Mouse (Mus musculus) thymus, adult 2 months (tissue): ENCODE measurements around the gene Cbx8. TPM values are rescaled to one million over a fixed set of nuclear protein-coding genes. Genes with fewer than 3 reads are reported as not detected.

Source experiments
- DNase-seq: peaks from one replicate; pipeline ENCODE4 v3.0.0; 2021
- H3K27ac ChIP-seq: fragments of 200-500 bp; 2 replicates; pipeline ENCODE4 v1.5.1; 2012; ENCODE audit warnings: low read length, control low read depth; ENCODE audit not compliant: control insufficient read depth, insufficient read depth
- H3K27me3 ChIP-seq: fragments of 200-500 bp; 2 replicates; pipeline ENCODE4 v1.6.1; 2012; ENCODE audit warnings: mild to moderate bottlenecking, low read length, moderate library complexity, mixed read lengths; ENCODE audit not compliant: control insufficient read depth, insufficient read depth
- H3K36me3 ChIP-seq: fragments of 200-500 bp; 2 replicates; pipeline ENCODE4 v1.6.1; 2012; ENCODE audit warnings: mild to moderate bottlenecking, low read length, moderate library complexity; ENCODE audit not compliant: control insufficient read depth, insufficient read depth
- H3K4me1 ChIP-seq: fragments of 200-500 bp; replicated peaks from 2 replicates; pipeline ENCODE4 v1.6.1; 2012; ENCODE audit warnings: low read length; ENCODE audit not compliant: control insufficient read depth, insufficient read depth
- H3K4me3 ChIP-seq: fragments of 200-500 bp; 2 replicates; pipeline ENCODE4 v1.5.1; 2012; ENCODE audit warnings: mild to moderate bottlenecking, low read length, control low read depth, moderate library complexity; ENCODE audit not compliant: control insufficient read depth, insufficient read depth
- CTCF ChIP-seq: fragments of 200-500 bp; IDR thresholded peaks from 2 replicates; pipeline ENCODE4 v1.5.1; 2012; ENCODE audit warnings: mild to moderate bottlenecking, control low read depth, low read length, moderate library complexity, borderline replicate concordance; ENCODE audit not compliant: control insufficient read depth, poor library complexity, insufficient read depth; ENCODE audit errors: extremely low read depth
- POLR2A ChIP-seq: fragments of 200-500 bp; IDR thresholded peaks from 2 replicates; pipeline ENCODE4 v1.6.1; 2012; ENCODE audit warnings: mild to moderate bottlenecking, low read length, control low read depth, moderate library complexity; ENCODE audit not compliant: control insufficient read depth, poor library complexity, insufficient read depth; ENCODE audit errors: extremely low read depth
- WGBS: fragments of 180-500 bp; shearing (Covaris S2); methylation state at CpG from one replicate; pipeline ENCODE4 v1.1.7; 2018; 5-methylcytosine and 5-hydroxymethylcytosine counted together
- polyA plus RNA-seq: library from polyadenylated mRNA; depleted of rRNA; stranded (reverse); fragments of >200 nt; gene quantifications from 2 replicates; pipeline ENCODE4 v1.2.3, GENCODE M21; 2012

Gene Cbx8
- polyA plus RNA-seq, 1 experiment = 8.2 TPM

DNA sequence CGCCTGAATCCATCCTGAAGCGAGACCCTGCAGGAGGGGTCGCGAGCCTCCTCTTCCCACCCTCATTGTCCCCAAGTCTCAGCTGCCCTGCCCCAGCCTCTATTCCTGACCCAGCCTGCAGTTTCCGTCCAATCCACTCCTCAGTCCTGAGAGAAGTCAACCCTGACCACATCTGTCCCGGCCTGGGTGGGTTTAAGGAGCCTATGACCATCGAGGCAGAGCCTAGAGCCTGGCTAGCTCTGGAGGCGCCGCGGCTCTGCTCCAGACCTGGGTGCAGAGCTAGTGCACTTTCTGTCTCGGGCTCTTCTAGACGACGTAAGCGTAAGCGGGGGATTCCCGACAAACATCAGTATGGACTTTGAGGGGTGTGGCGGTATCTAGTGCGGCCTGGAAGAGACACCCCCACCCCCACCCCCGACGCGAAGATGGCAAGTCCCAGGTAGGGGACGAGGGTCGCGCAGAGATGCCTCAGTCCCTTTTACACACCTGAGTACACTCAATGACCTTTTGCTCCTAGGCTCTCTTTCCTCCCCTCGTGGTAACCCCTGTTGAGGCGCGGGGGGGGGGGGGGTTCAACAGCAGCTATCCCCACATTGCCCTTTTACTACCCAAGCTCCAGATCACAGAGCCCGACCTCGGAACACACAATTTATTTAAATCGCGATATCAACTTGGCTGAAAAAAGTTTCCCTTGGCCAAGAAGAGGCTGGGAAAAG is 1.1 kb upstream of the Cbx8 start:
- Histone ChIP-seq H3K27ac (no peak overlapping the region), H3K4me3 (peak overlapping the region; percentile 61), H3K4me1 (peaks cover 30% of the 10 kb centered on the region), H3K36me3 (peaks cover 7% of the 10 kb centered on the region), H3K27me3 (peaks cover 43% of the 10 kb centered on the region; the same call in 1 of the 2 replicates)
- DNase-seq = no peak
- TF ChIP-seq CTCF = no peak
- TF ChIP-seq POLR2A = no peak
- 4% methylated on average over 31 of the region's 31 CpGs for WGBS

DNA sequence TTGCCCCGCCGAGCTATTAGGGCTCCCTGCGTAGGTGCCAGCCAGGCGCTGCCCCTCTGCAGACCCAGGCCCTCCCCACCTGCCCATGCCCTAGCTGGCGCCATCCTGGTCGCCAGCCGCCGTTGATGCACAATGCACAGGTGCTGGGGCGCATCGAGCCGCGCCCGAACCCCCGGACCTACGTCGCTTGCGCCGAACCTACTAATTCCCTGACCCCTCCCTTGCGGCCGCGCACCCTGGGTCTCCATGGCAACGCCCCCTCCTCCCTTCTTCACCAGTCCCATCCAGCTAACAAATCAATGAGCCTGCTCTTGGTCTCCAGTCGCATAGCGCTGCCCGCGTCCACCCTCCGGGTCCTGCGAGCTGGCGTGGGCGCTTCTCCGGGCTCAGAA is 552 bp upstream of the Cbx8 start:
- 0% methylated on average over 31 of the region's 31 CpGs for WGBS

DNA sequence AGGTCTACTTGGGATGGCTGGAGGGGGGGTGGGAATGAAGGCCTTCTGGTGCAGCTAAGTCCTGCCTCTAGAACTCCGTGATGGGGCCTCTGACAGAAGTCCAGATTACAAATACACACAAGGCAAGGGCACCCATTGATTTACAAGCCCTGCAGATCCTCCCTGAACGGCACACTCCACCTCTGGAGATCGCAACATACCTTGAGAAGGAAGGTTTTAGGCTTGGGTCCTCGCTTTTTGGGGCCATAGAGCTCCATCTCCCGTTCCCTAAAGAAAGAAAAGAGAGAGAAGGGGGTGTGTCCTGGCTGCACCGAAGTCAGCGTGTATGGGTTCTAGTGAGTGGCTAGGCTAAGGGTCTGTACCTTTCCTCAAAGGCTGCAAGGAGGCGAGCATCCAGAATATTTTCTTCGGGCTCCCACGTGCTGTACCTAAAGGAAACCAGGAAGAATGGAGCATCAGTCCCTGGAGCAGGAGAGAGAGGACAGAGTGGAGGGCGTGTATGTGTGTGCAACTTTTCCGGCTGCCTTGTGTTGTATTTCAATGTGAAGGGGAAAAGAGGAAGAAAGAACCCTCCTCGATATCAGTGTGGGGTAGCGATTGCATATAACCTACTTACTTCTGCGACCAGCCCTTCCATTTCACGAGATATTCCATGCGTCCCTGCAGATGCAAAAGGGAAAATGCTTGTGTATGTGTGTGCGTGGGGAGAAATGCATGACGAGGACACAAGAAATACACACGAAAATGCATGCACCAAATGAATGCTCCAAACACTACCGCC is 847 bp downstream of the Cbx8 start:
- TF ChIP-seq POLR2A = no peak
- no peak for TF ChIP-seq CTCF
- H3K4me3 ChIP-seq = peak overlapping the region; percentile 77
- H3K27ac ChIP-seq = no peak overlapping the region
- peaks cover 32% of the 10 kb centered on the region for H3K27me3 ChIP-seq
- H3K36me3 ChIP-seq = peaks cover 7% of the 10 kb centered on the region
- 22% methylated on average over 21 of the region's 21 CpGs for WGBS
- DNase-seq = no peak
- H3K4me1 ChIP-seq = peaks cover 24% of the 10 kb centered on the region

More for the DNA sequence above, 552 bp upstream of the Cbx8 start:
- Histone ChIP-seq H3K4me1 (peaks cover 24% of the 10 kb centered on the region), H3K36me3 (peaks cover 7% of the 10 kb centered on the region), H3K27ac (no peak overlapping the region), H3K4me3 (peak overlapping the region; percentile 61), H3K27me3 (peaks cover 38% of the 10 kb centered on the region; the same call in 1 of the 2 replicates)
- no peak for DNase-seq
- TF ChIP-seq CTCF = 0 out of 2 replicates have a peak, but pooled peaks have one; percentile 16
- TF ChIP-seq POLR2A = peak; percentile 8; the same call in 1 of the 2 replicates

DNA sequence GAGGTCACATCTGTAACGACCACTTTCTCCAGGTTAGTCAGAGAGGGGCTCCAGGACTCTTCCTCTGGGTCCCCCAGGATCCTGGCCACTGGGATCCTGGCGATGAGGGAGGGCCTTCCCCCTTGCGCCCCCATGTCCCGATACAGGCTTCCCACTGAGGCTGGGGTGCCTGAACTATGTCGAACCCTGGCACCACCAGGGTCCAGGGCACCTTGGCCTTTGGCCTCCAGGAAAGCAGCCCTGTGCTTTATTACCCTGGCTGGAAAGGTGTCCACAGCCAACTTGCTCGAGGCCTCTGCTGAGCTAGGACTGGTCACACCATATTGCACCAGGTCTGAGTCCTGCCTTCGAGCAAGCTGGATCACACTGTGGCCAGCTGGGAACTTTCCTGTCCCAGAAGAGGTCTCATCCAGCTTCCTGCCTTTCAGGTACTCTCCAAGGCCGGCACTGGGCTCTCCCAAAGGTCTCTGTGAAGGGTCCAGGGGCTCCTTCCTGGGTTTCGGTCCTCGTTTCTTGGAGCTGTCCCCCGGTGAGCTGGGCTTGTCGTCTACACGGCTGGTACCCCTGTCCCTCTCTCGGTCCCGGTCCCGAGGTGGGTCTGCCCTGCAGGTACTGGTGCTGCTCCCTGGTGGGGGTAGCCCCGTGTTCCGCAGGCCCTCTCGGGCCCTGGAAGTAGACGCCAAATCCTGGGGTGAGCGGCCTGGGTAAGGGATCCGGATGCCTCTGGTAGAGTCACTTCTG is 1.9 kb downstream of the Cbx8 start:
- Histone ChIP-seq H3K27ac (no peak overlapping the region), H3K4me1 (peaks cover 27% of the 10 kb centered on the region), H3K27me3 (peaks cover 26% of the 10 kb centered on the region), H3K4me3 (no peak overlapping the region), H3K36me3 (peaks cover 7% of the 10 kb centered on the region)
- TF ChIP-seq POLR2A (no peak), CTCF (0 out of 2 replicates have a peak, but pooled peaks have one; percentile 18)
- WGBS = 96% methylated on average over 22 of the region's 22 CpGs
- no peak for DNase-seq

DNA sequence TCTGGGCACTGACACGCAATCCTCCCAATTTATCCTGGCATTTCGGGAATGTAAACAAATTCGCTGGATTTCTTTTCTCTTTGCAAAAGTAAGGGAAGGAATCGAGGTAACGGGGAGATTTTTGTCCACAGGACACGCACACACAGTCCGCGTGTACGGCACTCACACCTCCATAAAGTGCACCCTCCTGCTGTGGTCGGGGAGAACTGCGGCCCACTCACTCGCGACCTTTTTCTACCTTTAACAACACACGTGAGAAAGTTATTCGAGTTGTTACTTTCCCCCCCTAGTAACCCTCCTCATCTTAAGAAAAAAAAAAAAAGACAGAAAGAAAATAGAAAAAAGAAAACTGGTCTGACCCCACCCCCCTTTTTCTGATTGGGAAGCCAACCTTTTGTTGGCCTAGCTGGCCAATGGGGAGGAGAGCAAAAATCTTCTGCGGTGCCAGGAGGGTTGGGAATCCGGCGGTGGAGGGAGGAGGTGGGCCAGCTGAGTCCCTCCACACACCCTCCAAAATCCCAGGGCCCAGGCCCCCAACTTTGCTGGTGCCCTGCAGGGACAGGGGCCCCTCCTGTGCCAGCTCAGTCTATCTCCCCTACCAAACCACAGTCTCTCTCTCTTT is 2.9 kb downstream of the Cbx8 start:
- peaks cover 18% of the 10 kb centered on the region for H3K27me3 ChIP-seq
- peaks cover 7% of the 10 kb centered on the region for H3K36me3 ChIP-seq

More for the DNA sequence above, 2.9 kb downstream of the Cbx8 start:
- 94% methylated on average over 18 of the region's 18 CpGs for WGBS
- Histone ChIP-seq H3K4me1 (peaks cover 27% of the 10 kb centered on the region), H3K4me3 (no peak overlapping the region), H3K27ac (no peak overlapping the region)
- TF ChIP-seq POLR2A (no peak), CTCF (no peak)
- no peak for DNase-seq
